Mouse (Mus musculus): Measurements from ENCODE around the gene Ino80b.

GRCm38 (mm10) chr6:83165026-83165606 is 39.9 kb upstream of the Ino80b start:
- TF ChIP-seq TAL1 (IDR thresholded peaks at IDR 0.05; ENCODE audit: low read length) (no peak), GATA1 (IDR thresholded peaks at IDR 0.05; ENCODE audit: low read length) (no peak)

Measured in erythroblast, embryonic 14.5 days (primary cell).